Mouse (Mus musculus) kidney, postnatal 10 days (tissue): ENCODE data around the gene Fam120b.

Experiments used
- DNase-seq: peaks from one replicate; pipeline ENCODE4 v3.0.0; 2021; ENCODE audit warnings: mixed read lengths

Gene Fam120b

DNA sequence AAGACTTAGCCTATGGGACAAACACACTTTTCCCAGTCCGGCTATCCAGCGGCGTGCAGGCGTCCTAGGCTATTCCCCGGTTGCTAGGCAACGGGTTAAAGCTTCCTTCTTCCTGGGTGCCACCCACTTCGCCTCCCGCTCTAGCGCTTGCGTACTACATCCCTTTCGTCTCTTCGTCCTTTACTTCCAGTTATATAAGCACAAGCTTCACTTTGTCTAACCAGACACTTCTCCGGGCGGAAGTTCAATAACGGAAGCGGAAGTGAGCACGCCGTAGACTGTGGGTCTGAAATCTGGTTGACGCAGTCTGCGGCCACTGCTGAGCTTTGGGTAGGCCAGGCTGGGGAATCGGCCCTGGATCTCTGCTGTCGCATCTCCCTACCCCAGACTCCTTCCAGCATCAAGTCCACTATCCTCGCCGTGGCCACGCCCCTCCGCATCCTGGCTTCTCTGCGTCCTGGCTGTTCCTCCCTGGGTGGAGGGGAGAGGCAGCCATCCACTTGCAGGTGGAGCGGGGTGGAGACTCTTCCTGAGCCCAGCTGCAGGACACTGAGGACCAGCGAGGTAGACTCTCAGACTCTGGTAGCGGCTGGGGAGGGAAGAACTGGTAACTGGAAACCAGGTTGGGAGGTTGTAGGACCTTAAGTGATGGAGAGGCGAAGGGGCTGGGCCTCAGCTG lies at the start of gene Fam120b:
Gene Fam120b, plus strand, starts transcription at position 206 of the 679 bp plus-strand sequence.
- DNase-seq: peak; percentile 92

DNA sequence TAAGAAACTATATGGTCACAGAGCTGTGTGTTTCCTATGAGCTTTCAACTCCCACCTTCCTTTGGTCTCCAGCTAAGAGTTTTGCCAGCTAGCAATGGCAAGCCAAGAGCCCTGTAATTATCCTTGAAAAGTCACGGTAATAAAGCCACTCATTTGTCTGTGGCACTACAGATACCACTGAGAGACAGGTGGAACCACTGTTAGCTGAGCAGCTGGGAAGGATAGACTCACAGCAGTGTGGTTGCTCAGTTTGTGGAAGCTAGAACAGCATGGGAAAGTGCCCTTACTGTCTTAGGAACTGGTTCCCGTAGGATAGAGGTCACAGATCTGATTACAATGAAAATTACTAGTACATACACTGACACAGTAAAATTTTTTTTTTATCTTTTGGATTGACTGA lies 45.9 kb upstream of the Fam120b start:
- no peak for DNase-seq

- no peak for DNase-seq
Measured at GRCm38 (mm10) chr17:15352869-15353610, 43.0 kb upstream of the Fam120b start.

- no peak for DNase-seq
Measured at GRCm38 (mm10) chr17:15354006-15354405, 42.0 kb upstream of the Fam120b start.

DNA sequence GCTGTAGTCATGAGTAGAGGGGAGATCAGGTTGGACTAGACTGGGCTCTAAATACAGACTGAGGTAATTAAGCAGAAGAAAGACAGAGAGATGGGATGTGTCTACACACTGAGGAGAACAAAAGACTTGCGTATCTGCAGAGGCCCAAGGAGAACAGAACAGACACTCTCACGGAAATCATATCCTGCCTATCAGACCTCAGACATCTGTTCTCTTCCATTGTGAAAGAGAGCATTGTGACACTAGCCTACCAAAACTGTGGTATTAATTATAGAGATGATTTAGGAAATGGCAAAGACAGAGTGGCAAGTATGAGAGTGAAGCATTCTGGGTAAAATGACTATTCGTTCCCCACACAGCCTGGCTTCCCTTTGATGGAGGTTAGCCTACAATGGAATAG lies 40.9 kb upstream of the Fam120b start:
- DNase-seq: no peak

DNA sequence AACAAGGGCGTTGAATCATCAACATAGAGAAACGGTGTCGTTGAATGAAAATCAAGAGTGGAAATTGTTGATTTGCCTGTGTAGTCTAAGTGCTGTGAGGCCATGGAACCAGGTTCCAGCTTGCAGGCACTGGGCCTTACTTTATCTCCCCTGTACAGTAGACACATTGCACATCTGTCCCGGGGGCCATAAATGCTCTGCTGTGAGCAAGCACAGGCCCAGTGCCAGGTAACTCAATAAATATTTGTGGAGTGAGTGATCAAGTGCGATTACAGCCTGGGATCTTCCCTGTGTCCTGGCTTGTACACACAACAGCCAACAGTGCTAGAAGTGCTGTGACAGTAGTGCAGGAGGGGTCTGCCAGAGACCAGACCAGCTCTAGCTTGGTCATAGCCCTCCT lies 39.5 kb upstream of the Fam120b start:
- DNase-seq: no peak

DNA sequence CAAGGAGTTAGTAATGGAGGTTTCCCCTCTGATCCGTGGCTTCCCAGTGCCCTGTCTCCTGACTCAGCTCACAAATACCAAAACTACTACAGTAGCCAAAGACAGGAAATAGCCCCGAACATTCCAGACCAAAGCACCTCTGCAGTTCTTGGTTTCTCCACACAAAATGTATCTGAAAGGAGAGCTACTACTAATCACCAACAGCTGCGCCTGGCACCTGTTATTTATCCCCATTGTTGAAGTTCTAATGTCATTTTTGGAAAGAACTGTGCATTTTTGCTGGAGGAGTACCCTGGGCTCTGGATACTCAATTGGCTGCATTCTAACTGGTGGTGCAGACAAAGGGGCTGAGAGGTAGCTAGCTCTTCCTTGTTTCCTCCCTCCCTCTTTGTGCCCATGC lies 38.9 kb upstream of the Fam120b start:
- DNase-seq: no peak

DNA sequence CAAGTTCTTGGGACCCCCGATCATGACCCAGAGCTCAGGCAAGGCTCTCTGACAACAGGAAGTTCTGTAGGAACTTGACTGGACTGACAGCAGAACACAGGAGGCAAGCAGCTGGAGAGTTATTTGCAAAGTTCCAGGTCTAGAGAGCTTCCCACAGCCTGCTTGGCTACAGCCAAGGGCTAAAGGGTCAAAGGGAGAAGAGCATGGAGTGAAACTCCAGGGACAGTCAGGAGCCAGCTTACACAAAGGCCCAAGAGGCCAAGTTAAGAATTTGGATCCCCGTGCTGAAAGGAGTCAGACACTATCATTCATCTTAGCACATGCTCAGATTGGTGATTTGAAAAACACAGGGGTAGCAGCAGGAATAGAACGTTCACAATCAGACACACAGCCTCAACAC lies 32.3 kb upstream of the Fam120b start:
- no peak for DNase-seq

- DNase-seq: no peak
Measured at GRCm38 (mm10) chr17:15365650-15366049, 30.4 kb upstream of the Fam120b start.

- no peak for DNase-seq
Measured at GRCm38 (mm10) chr17:15370401-15370800, 25.6 kb upstream of the Fam120b start.

- no peak for DNase-seq
Measured at GRCm38 (mm10) chr17:15371967-15372835, 23.8 kb upstream of the Fam120b start.

- no peak for DNase-seq
Measured at GRCm38 (mm10) chr17:15372931-15373652, 22.9 kb upstream of the Fam120b start.

DNA sequence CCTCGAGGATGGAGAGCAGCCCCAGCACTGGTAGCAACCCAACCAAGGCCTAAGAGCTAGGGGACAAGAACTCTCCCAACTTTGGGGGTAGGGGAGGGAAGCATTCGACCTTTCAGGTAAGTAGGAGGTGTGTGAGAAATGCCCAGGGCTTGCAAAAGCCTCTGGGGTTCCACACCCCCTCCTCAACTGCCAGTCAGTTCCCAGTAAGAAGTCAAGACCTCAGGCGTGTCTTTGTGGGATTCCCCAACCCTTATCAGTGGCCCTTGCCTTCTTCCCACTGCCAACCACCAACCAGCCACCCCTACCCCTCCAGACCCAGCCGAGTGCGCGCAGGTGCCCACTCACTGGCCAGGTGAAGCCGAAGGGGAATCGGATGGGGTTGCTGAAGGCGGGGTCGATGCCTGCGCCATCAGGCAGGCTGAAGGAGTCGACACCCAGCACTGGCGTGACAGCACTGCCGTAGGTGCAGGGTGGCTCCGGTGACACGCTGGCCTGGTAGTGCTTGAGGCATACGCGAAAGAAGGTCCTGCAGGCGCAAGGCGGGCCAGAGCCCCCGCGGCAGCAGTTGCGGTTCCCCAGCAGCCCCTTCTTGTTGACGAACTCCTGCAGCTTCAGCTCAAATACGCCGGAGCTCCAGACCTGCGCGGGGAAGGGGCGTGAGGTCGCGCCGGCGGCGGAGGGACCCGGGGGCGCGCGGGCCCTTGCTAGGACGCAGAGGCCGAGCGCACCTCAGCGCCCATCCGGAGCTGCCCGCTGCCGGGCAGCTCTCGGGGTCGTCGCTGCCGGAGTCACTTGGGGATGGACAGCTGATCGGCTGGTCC lies 21.5 kb upstream of the Fam120b start:
- DNase-seq: peak; percentile 41

DNA sequence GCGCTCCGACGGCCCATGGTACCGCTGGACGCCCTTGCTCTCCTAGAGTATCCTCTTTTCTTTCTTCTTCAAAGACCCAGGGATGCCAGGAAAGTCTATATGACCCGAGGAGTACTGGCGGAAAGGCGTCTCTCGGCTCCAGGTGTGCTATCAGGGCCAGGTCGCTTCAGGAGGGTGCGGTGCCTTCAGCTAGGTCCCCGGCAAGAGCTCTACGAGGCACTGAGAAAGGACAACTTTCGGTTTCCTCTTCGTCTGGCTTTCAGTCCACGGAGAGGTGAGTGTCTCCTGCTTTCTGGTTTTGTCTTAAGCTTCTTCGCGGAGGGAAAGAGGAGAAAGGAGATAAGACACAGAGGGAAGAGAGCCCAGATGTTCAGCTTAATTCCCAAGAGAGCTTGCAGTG lies 20.8 kb upstream of the Fam120b start:
- DNase-seq: no peak

GRCm38 (mm10) chr17:15375701-15376493 lies 20.1 kb upstream of the Fam120b start:
- peak; percentile 86 for DNase-seq

DNA sequence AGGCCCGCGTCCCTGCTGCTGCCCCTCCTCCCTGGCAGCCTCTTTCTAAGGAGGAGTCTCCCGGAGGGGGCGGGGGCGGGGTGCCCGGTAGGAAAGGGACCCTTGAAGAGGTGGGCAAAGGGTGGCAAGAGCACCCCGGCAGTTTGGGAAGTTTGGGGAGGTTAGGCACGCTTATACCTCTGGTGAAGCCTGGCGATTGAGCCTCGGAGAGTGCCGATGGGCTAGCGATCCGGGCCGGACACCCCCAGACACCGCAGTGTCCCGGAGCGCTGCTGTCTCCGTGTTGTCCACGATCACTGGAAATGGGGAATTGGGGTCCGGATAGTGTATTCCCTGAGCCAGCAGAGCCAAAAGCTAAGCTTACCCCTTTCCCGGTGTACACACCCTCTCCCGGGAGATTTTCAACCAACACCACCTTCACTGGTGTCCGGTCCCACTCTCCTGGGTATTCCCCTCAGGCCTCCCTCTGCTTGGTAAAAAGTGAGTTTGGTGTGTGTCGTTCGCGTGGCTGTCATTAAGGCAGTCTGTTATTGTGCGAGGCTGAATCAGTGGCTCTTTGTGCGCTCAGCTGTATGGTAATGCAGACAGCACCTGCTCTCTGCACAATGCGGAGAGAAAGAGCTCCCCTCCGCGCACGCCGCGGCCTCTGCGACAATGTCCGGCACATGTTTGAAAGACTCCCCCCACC lies 19.4 kb upstream of the Fam120b start, which contains the start of gene Dll1:
Gene Dll1, minus strand, starts transcription at position 379 of the 688 bp plus-strand sequence.
- peak; percentile 46 for DNase-seq

- peak; percentile 63 for DNase-seq
Measured at GRCm38 (mm10) chr17:15377901-15378300, 18.1 kb upstream of the Fam120b start.

GRCm38 (mm10) chr17:15378413-15379109 lies 17.4 kb upstream of the Fam120b start:
- DNase-seq: no peak

DNA sequence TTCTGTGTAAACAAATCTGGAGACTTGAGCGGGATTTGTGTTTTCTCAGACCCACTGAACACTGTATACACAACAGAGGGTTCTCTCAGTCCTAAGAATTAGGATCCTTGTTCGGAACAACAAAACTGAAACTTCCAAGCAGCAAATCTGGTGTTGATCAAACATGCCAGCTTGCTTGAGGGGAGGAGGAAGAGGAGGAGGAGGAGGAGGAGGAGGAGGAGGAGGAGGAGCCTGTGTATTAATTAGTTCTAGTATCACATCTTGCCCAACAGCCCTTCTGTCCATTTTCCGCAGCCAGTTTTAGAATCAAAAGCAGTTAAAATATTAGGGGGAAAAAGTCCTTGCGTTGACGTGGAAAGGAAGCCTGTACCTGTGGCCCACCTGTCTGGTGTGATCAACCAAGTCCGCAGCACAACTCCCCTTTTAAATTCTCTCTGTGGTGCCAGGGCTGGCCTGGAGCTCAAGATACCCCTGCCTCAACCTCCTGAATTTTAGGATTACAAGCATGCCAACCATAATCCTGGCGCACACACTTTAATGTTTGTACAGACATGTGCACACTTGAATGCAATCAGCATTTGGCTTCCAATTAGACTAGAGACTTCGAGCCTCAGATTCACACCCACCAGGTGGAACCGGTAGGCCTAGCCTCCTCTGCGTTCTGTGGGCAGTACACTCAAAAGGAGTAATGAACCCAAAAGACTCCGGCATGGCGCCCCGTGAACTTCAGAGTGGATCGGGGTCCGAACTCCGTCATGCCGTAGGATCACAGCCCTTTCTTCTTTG lies 16.1 kb upstream of the Fam120b start:
- DNase-seq: no peak
